Mouse (Mus musculus) embryonic fibroblast, embryonic 13.5 days (primary cell): Measurements from ENCODE around the gene Fgfr3.

Source experiments
- CTCF ChIP-seq: IDR thresholded peaks from 2 replicates; pipeline ENCODE4 v1.5.1; 2011; ENCODE audit warnings: mild to moderate bottlenecking, control low read depth, low read length, moderate library complexity, borderline replicate concordance; ENCODE audit not compliant: insufficient read depth
- POLR2A ChIP-seq: IDR thresholded peaks from 2 replicates; pipeline ENCODE4 v1.6.1; 2011; ENCODE audit warnings: low read depth, mild to moderate bottlenecking, control low read depth, low read length, moderate library complexity

DNA sequence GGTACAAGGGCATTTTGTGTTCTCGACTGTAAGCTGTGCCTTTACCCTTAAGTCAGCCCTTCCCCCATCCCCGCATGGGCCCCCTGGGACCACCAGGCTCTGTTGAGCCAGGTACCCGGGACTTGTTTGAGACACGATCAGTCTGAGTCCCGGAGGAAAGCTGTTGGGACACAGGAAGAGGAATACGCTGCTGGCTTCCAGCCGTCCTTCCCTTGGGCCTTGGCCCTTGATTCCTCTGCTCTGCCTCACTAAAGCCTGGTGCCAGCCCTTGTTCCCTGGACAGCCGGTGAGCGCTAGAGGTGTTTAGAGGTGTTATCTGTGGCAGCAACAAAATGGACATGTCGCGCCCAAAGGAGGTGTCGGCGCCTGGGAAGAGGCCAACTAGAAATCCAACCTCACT, 21.5 kb upstream of the Fgfr3 start:
- TF ChIP-seq CTCF (no peak), POLR2A (no peak)
